8 mouse cellular contexts compared by ENCODE assay signal in the genomic region with DNA sequence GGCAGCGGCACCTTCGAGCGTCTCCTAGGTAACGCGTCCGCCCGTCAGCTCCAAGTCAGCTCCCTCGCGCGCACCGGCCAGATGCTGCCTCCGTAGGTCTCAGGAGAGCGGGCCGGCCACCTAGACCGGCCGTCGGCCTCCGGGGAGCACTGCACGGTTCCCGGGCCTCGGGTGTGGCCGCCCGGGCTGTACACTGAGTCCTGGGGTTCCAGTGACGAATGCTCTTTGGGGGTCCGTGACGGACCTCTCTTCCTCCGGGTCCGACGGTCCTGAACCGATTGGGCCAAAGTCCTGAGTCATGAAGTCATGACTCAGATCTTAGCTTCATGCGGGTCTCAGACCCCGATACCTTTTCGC. TPM values are rescaled to one million over a fixed set of nuclear protein-coding genes. Genes with fewer than 3 reads are reported as not detected.
DNase-seq lines count a peak whose midpoint lies in the region; ATAC-seq and TF ChIP-seq lines count a peak whose summit lies in the region.

No protein-coding gene starts in this region.

- intact Hi-C loops in left cerebral cortex, adult 2 months (cut with DNase I) = loop anchor here (1.0 kb wide), 1 partner anchor 106 kb away; the partner anchor contains the start of gene P4hb
- intact Hi-C loops in left cerebral cortex, postnatal 14 days (cut with DNase I) = no loop called here
- intact Hi-C loops in left cerebral cortex, postnatal 4 days (cut with DNase I) = no loop called here

- H3K4me3 ChIP-seq in left cerebral cortex, adult 2 months = peak overlapping the region; percentile 80
- H3K4me3 ChIP-seq in embryonic facial prominence, embryonic 13.5 days = peak overlapping the region; percentile 98
- peak overlapping the region; percentile 100 for H3K4me3 ChIP-seq in intestine, embryonic 14.5 days (ENCODE audit: low read depth, low read length)
- H3K4me3 ChIP-seq in myocyte = peak overlapping the region; percentile 74

- peak overlapping the region; percentile 93 for H3K4me2 ChIP-seq in embryonic facial prominence, embryonic 13.5 days
- peak overlapping the region; percentile 96 for H3K4me2 ChIP-seq in intestine, embryonic 14.5 days (ENCODE audit: low read length)
- H3K4me2 ChIP-seq in myocyte (ENCODE audit: low read depth) = peak overlapping the region; percentile 91

- peaks cover 22% of the 10 kb centered on the region for H3K4me1 ChIP-seq in embryonic facial prominence, embryonic 13.5 days
- H3K4me1 ChIP-seq in intestine, embryonic 14.5 days (replicated peaks; ENCODE audit: control insufficient read depth, insufficient read depth, low read length) = peaks cover 18% of the 10 kb centered on the region

- H3ac ChIP-seq in myocyte (ENCODE audit: control insufficient read depth, insufficient read length) = peak overlapping the region; percentile 67

- under 1% methylated on average over 33 of the region's 33 CpGs for WGBS in embryonic facial prominence, embryonic 13.5 days
- 1% methylated on average over 32 of the region's 33 CpGs for WGBS in intestine, embryonic 14.5 days

- peaks cover 22% of the 10 kb centered on the region for H3K79me2 ChIP-seq in myocyte (ENCODE audit: control insufficient read depth, insufficient read depth)

- H3K27me3 ChIP-seq in embryonic facial prominence, embryonic 13.5 days = no peaks in the 10 kb centered on the region
- no peaks in the 10 kb centered on the region for H3K27me3 ChIP-seq in intestine, embryonic 14.5 days (replicated peaks; ENCODE audit: control insufficient read depth, insufficient read depth, low read length)
- H3K27me3 ChIP-seq in myocyte (ENCODE audit: control insufficient read depth, insufficient read depth, insufficient read length) = no peaks in the 10 kb centered on the region

- TF ChIP-seq CTCF in left cerebral cortex, adult 2 months (IDR thresholded peaks at IDR 0.05) = no peak

- H3K27ac ChIP-seq in left cerebral cortex, adult 2 months = peak overlapping the region; percentile 86
- peak overlapping the region; percentile 55 for H3K27ac ChIP-seq in embryonic facial prominence, embryonic 13.5 days
- no peak overlapping the region for H3K27ac ChIP-seq in intestine, embryonic 14.5 days (ENCODE audit: low read depth)

- no peaks in the 10 kb centered on the region for H3K9me3 ChIP-seq in embryonic facial prominence, embryonic 13.5 days
- H3K9me3 ChIP-seq in intestine, embryonic 14.5 days (ENCODE audit: control insufficient read depth, low read length) = no peaks in the 10 kb centered on the region

- no peak for TF ChIP-seq POLR2A in myocyte (IDR thresholded peaks at IDR 0.05; ENCODE audit: insufficient read length, low read depth)

- peak; percentile 29; the same call in 1 of the 2 replicates for ATAC-seq in embryonic facial prominence, embryonic 13.5 days (ENCODE audit: insufficient number of reproducible peaks, insufficient read depth, low FRiP score, low TSS enrichment, low read depth)
- ATAC-seq in intestine, embryonic 14.5 days (replicated peaks; ENCODE audit: low FRiP score, low TSS enrichment, low read depth) = no peak; the same call in 1 of the 2 replicates

- peak overlapping the region; percentile 95 for H3K9ac ChIP-seq in embryonic facial prominence, embryonic 13.5 days
- peak overlapping the region; percentile 83 for H3K9ac ChIP-seq in intestine, embryonic 14.5 days (ENCODE audit: low read length)

- H3K36me3 ChIP-seq in embryonic facial prominence, embryonic 13.5 days = peaks cover 61% of the 10 kb centered on the region
- H3K36me3 ChIP-seq in intestine, embryonic 14.5 days (ENCODE audit: control insufficient read depth, insufficient read depth, low read length) = peaks cover 48% of the 10 kb centered on the region
- H3K36me3 ChIP-seq in myocyte (ENCODE audit: control insufficient read depth, insufficient read depth) = peaks cover 21% of the 10 kb centered on the region

- DNase-seq in left cerebral cortex, adult 2 months (ENCODE audit: extremely low spot score in 1 of 2, low spot score in 2 of 2) = no peak
- DNase-seq in left cerebral cortex, postnatal 14 days (ENCODE audit: low spot score in 2 of 2) = no peak
- DNase-seq in intestine, embryonic 14.5 days (ENCODE audit: low spot score) = no peak
- DNase-seq in embryo, embryonic 10 days (ENCODE audit: low spot score) = no peak
- no peak for DNase-seq in left cerebral cortex, postnatal 4 days
- no peak for DNase-seq in testis, postnatal 10 days (ENCODE audit: low spot score)

TF ChIP-seq in myocyte, 11 proteins besides CTCF, POLR2A, EP300 and RAD21:
- TF ChIP-seq REST (IDR thresholded peaks at IDR 0.05; ENCODE audit: insufficient read depth, insufficient read length) (no peak), MAX (IDR thresholded peaks at IDR 0.05; ENCODE audit: low read depth) (no peak), TCF12 (IDR thresholded peaks at IDR 0.05; ENCODE audit: insufficient read depth, poor library complexity, severe bottlenecking) (no peak), TCF3 (IDR thresholded peaks at IDR 0.05; ENCODE audit: insufficient read length, low read depth) (no peak), CEBPB (IDR thresholded peaks at IDR 0.05; ENCODE audit: insufficient read depth, poor library complexity, severe bottlenecking) (no peak), MYOG (IDR thresholded peaks at IDR 0.05; ENCODE audit: control insufficient read depth in 1 of 3, insufficient read depth in 1 of 3, insufficient read length in 2 of 3, low read depth in 2 of 3) (no peak), USF1 (IDR thresholded peaks at IDR 0.05; ENCODE audit: low read depth) (no peak), POLR2AphosphoS2 (IDR thresholded peaks at IDR 0.05; ENCODE audit: insufficient read length, low read depth) (no peak), MYOD1 (IDR thresholded peaks at IDR 0.05; ENCODE audit: control insufficient read depth in 1 of 3, insufficient read length in 2 of 3, low read depth in 2 of 3) (no peak), E2F4 (IDR thresholded peaks at IDR 0.05; ENCODE audit: insufficient read depth) (no peak), SRF (IDR thresholded peaks at IDR 0.05; ENCODE audit: control insufficient read depth, insufficient read length, low read depth) (no peak)
TF ChIP-seq in myocyte: peak in this region for 0.

RNA-seq across cellular contexts. Expression of gene Arl16, which starts 0.3 kb away (rescaled TPM):
- total RNA-seq in left cerebral cortex, adult 2 months (2021) = 10 to 100 TPM; 47.9 to 51.9 TPM
- 10 to 100 TPM; 59.5 to 60.1 TPM for total RNA-seq in left cerebral cortex, postnatal 14 days (2021)
- 59.6 and 63.6 TPM in 2 replicates for polyA plus RNA-seq in embryonic facial prominence, embryonic 13.5 days (2015; fragmentation: Nextera tagmentation; extraction: Ambion mirVana)
- polyA plus RNA-seq in intestine, embryonic 14.5 days (2014; fragmentation: Nextera tagmentation; extraction: Ambion mirVana) = 46.0 and 46.8 TPM in 2 replicates
- 15.6 TPM for polyA plus RNA-seq in myocyte (2012; fragmentation: generic; extraction: Trizol)
- 10 to 100 TPM; 43.9 to 46.0 TPM for total RNA-seq in left cerebral cortex, postnatal 4 days (2021)

RNA-seq across cellular contexts. Expression of gene Ccdc137, which starts 9.8 kb away (rescaled TPM):
- total RNA-seq in left cerebral cortex, adult 2 months (2021) = 10 to 100 TPM; 28.4 to 28.5 TPM
- 10 to 100 TPM; 23.1 TPM for total RNA-seq in left cerebral cortex, postnatal 14 days (2021)
- polyA plus RNA-seq in embryonic facial prominence, embryonic 13.5 days (2015; fragmentation: Nextera tagmentation; extraction: Ambion mirVana) = 39.8 and 45.0 TPM in 2 replicates
- 30.5 and 31.2 TPM in 2 replicates for polyA plus RNA-seq in intestine, embryonic 14.5 days (2014; fragmentation: Nextera tagmentation; extraction: Ambion mirVana)
- polyA plus RNA-seq in myocyte (2012; fragmentation: generic; extraction: Trizol) = 11.4 TPM
- total RNA-seq in left cerebral cortex, postnatal 4 days (2021) = 10 to 100 TPM; 21.2 to 24.6 TPM

RNA-seq across cellular contexts. Expression of gene Oxld1, which starts 9.8 kb away (rescaled TPM):
- 10 to 100 TPM; 13.8 to 15.8 TPM for total RNA-seq in left cerebral cortex, adult 2 months (2021)
- 10 to 100 TPM; 13.0 to 14.7 TPM for total RNA-seq in left cerebral cortex, postnatal 14 days (2021)
- 15.8 TPM in 2 replicates for polyA plus RNA-seq in embryonic facial prominence, embryonic 13.5 days (2015; fragmentation: Nextera tagmentation; extraction: Ambion mirVana)
- 16.5 and 17.5 TPM in 2 replicates for polyA plus RNA-seq in intestine, embryonic 14.5 days (2014; fragmentation: Nextera tagmentation; extraction: Ambion mirVana)
- 17.4 TPM for polyA plus RNA-seq in myocyte (2012; fragmentation: generic; extraction: Trizol)
- 1 to 10 TPM; 7.9 to 9.6 TPM for total RNA-seq in left cerebral cortex, postnatal 4 days (2021)

RNA-seq across cellular contexts. Expression of gene Pde6g, which starts 14.4 kb away (rescaled TPM):
- total RNA-seq in left cerebral cortex, adult 2 months (2021) = 1 to 10 TPM in 1 of 2 experiments, under 1 TPM in 1; 0.45 to 1.1 TPM
- total RNA-seq in left cerebral cortex, postnatal 14 days (2021) = under 1 TPM; 0.40 TPM
- polyA plus RNA-seq in embryonic facial prominence, embryonic 13.5 days (2015; fragmentation: Nextera tagmentation; extraction: Ambion mirVana) = 0.29 TPM in 1 of 2 replicates, not detected in the other
- polyA plus RNA-seq in intestine, embryonic 14.5 days (2014; fragmentation: Nextera tagmentation; extraction: Ambion mirVana) = not detected in 2 replicates
- 0.18 TPM for polyA plus RNA-seq in myocyte (2012; fragmentation: generic; extraction: Trizol)
- total RNA-seq in left cerebral cortex, postnatal 4 days (2021) = under 1 TPM; 0.22 to 0.32 TPM

RNA-seq across cellular contexts. Expression of gene Mrpl12, which starts 16.7 kb away (rescaled TPM):
- 10 to 100 TPM; 66.1 to 68.3 TPM for total RNA-seq in left cerebral cortex, adult 2 months (2021)
- 10 to 100 TPM; 74.6 to 78.2 TPM for total RNA-seq in left cerebral cortex, postnatal 14 days (2021)
- 134 and 138 TPM in 2 replicates for polyA plus RNA-seq in embryonic facial prominence, embryonic 13.5 days (2015; fragmentation: Nextera tagmentation; extraction: Ambion mirVana)
- polyA plus RNA-seq in intestine, embryonic 14.5 days (2014; fragmentation: Nextera tagmentation; extraction: Ambion mirVana) = 218 and 226 TPM in 2 replicates
- polyA plus RNA-seq in myocyte (2012; fragmentation: generic; extraction: Trizol) = 218 TPM
- total RNA-seq in left cerebral cortex, postnatal 4 days (2021) = 10 to 100 TPM; 74.4 to 74.5 TPM
